Mouse (Mus musculus) kidney, adult 2 months (tissue): ENCODE results near the gene Ddx20. TPM values are rescaled to one million over a fixed set of nuclear protein-coding genes. Genes with fewer than 3 reads are reported as not detected.

ENCODE experiments used
- DNase-seq: peaks from one replicate; pipeline ENCODE4 v3.0.0; 2021
- H3K27ac ChIP-seq: fragments of 200-500 bp; 2 replicates; pipeline ENCODE4 v1.5.1; 2012; ENCODE audit warnings: low read depth, low read length, control low read depth, inconsistent platforms; ENCODE audit not compliant: insufficient read depth
- H3K27me3 ChIP-seq: fragments of 200-500 bp; replicated peaks from 2 replicates; pipeline ENCODE4 v1.6.1; 2012; ENCODE audit warnings: mild to moderate bottlenecking, moderate library complexity, low read length, inconsistent platforms; ENCODE audit not compliant: control insufficient read depth, insufficient read depth
- H3K36me3 ChIP-seq: fragments of 200-500 bp; 2 replicates; pipeline ENCODE4 v1.6.1; 2012; ENCODE audit warnings: mild to moderate bottlenecking, moderate library complexity, low read length, inconsistent platforms; ENCODE audit not compliant: control insufficient read depth, insufficient read depth
- H3K4me1 ChIP-seq: fragments of 200-500 bp; 2 replicates; pipeline ENCODE4 v1.6.1; 2011; ENCODE audit warnings: low read length; ENCODE audit not compliant: control insufficient read depth, insufficient read depth
- H3K4me3 ChIP-seq: fragments of 200-500 bp; 2 replicates; pipeline ENCODE4 v1.5.1; 2011; ENCODE audit warnings: mild to moderate bottlenecking, low read depth, low read length, control low read depth; ENCODE audit not compliant: insufficient read depth
- CTCF ChIP-seq: fragments of 200-500 bp; conservative IDR thresholded peaks from 2 replicates; pipeline ENCODE4 v1.5.1; 2011; ENCODE audit warnings: low read depth, mild to moderate bottlenecking, control low read depth, low read length, moderate library complexity, mixed read lengths; ENCODE audit not compliant: insufficient read depth, insufficient read length
- POLR2A ChIP-seq: fragments of 200-500 bp; IDR thresholded peaks from one replicate; pipeline ENCODE4 v1.6.1; 2011; ENCODE audit warnings: low read depth, low read length, control low read depth
- WGBS: fragments of 180-500 bp; shearing (Covaris S2); methylation state at CpG from one replicate; pipeline ENCODE4 v1.1.7; 2018; 5-methylcytosine and 5-hydroxymethylcytosine counted together
- polyA plus RNA-seq: library from polyadenylated mRNA; depleted of rRNA; stranded (reverse); fragments of >200 nt; gene quantifications from 2 replicates; pipeline ENCODE4 v1.2.3, GENCODE M21; 2012

Gene Ddx20
- polyA plus RNA-seq, 1 experiment = 6.5 TPM

DNA sequence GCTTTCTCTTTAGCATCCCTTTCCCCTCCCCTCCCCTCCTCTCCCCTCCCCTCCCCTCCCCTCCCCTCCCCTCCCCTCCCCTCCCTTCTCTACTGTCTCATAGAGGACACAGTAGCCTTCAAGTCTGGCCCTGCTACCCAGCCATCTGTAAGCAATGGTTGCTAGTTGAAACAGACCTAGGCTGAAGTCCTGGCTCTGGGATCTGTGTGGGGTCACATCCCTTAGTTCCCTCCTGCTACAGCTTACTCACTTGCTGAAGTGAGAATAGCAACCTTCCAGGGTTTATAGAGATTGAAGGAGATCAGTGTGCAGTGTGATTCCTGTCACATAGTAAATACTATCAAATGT lies 27.4 kb upstream of the Ddx20 start:
- no peak for DNase-seq
- Histone ChIP-seq H3K36me3 (no peaks in the 10 kb centered on the region), H3K27me3 (no peaks in the 10 kb centered on the region), H3K4me3 (no peak overlapping the region), H3K4me1 (no peaks in the 10 kb centered on the region), H3K27ac (no peak overlapping the region)
- no peak for TF ChIP-seq POLR2A
- no peak for TF ChIP-seq CTCF

DNA sequence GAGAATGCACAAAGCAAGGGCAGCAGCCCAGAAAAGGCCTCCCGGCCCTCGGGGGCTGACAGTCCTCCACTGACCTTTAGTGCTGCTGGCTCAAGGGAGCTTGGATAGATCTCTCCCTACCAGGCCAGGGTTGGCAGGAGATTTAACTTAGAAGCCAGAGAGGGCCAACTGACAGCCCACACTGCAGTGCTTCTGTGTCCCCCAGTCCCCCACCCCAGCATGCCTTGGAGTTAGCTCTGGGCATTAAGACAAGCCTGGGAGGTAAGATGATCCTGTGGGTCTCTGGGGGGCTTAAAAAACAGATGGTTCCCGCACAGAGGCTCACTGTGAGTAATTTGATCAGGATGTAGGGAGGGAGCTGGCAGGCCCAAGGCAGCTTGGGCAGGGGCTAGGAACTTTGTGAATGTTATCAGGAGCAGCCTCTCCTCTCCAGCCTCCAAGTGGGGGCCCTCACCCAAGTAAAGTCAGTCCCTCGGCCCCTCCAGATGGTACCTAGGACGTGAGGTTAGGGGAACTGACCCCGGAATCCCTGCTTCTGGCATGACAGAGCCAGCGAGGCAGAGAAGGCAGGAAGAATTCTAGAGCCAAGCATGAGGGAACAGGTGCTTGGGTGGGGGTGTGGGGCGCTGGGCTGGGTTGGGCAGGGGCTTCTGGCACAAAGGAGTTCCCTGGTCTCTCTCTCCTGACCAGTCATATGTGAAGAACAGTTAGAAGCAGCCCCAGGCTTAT lies 26.9 kb upstream of the Ddx20 start:
- no peak for DNase-seq
- Histone ChIP-seq H3K27ac (no peak overlapping the region), H3K36me3 (no peaks in the 10 kb centered on the region), H3K27me3 (no peaks in the 10 kb centered on the region), H3K4me3 (no peak overlapping the region), H3K4me1 (no peaks in the 10 kb centered on the region)
- 45% methylated on average over 8 of the region's 8 CpGs for WGBS
- TF ChIP-seq CTCF (no peak), POLR2A (no peak)

DNA sequence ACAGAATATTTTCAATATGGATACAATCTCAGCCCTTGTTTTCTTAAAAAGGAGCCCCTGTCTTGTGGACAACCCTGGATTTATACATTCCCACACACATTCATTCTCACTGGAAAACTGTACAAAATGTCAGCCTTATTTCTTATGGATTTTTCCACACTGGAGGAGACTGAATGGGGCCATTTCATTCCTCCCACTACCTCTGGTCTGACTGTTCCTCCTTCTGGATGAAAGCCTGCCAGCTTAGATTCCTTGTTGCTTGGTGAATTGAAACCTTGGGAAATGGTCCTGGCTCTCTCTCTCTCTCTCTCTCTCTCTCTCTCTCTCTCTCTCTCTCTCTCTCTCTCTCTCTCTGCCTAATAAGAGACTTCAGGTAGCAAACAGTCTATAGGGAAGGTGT lies 25.5 kb upstream of the Ddx20 start:
- H3K27me3 ChIP-seq = no peaks in the 10 kb centered on the region
- no peak overlapping the region for H3K4me3 ChIP-seq
- no peaks in the 10 kb centered on the region for H3K4me1 ChIP-seq
- H3K27ac ChIP-seq = no peak overlapping the region
- H3K36me3 ChIP-seq = no peaks in the 10 kb centered on the region
- DNase-seq = no peak
- no peak for TF ChIP-seq POLR2A

DNA sequence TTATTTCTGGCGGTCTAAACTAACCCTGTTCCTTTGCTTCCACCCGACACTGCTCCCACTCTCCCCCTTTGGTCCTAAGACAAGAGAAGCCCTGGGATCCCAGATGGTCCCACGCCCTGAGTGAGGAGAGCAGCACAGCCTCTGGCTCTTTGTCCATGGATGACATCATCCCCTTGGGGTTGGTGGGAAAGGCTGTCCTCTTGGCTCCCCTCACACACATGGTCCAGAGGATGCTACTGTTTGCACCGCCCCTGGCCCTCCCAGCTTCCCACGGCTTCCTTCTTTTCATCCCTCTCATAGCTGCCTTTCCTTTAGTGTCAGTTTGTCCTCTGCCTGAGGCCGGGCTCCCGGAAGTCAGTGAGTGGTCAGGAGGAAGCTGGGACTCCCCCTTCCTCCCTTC lies 24.4 kb upstream of the Ddx20 start:
- DNase-seq = no peak
- no peaks in the 10 kb centered on the region for H3K36me3 ChIP-seq
- H3K4me1 ChIP-seq = no peaks in the 10 kb centered on the region
- H3K27me3 ChIP-seq = no peaks in the 10 kb centered on the region
- WGBS = 70% methylated on average over 7 of the region's 7 CpGs
- H3K4me3 ChIP-seq = no peak overlapping the region
- no peak overlapping the region for H3K27ac ChIP-seq
- no peak for TF ChIP-seq CTCF
- no peak for TF ChIP-seq POLR2A

DNA sequence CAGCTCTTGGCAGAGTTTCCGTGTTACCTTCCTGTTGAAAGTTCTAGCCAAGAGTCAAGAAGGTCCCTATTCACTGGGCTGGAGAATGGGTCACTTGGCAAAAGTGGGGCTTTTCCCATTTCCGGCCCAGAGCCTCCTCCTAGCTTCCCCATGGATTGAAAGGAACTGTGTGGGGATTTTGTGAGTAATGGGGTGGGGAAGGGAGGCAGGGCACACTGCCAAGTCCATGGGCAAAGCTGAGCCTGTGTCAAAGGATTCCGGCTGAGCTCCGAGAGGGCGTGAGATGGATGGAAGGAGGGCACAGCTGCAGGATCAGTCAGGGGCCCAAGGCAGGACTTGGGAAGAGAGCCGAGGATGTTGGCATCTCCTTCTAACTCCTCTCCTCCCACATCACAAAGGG lies 22.9 kb upstream of the Ddx20 start:
- TF ChIP-seq POLR2A (no peak), CTCF (no peak)
- 64% methylated on average over 6 of the region's 6 CpGs for WGBS
- Histone ChIP-seq H3K27me3 (no peaks in the 10 kb centered on the region), H3K36me3 (no peaks in the 10 kb centered on the region), H3K27ac (no peak overlapping the region), H3K4me1 (no peaks in the 10 kb centered on the region), H3K4me3 (no peak overlapping the region)
- peak; percentile 28 for DNase-seq

DNA sequence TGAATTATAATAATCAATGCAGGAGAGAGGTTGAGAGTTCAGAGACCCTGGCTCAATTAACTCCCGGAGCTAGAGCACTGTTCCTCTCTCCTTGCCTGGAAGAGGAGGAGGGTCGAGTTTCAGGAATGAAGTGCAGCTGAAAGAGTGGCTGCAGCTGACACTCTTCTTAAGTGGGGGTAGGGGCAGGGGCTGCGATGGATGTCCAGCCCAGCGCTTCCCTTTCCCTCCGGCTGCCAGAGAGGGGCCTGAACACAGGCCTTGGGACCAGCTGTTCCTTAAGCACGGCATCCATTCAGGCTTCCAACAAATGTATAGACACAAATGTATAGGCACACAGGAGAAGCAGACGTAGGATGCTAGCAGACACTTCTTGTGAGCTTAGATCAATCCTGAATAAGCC lies 20.2 kb upstream of the Ddx20 start:
- WGBS = 68% methylated on average over 7 of the region's 7 CpGs
- TF ChIP-seq POLR2A = no peak
- Histone ChIP-seq H3K36me3 (no peaks in the 10 kb centered on the region), H3K27me3 (no peaks in the 10 kb centered on the region), H3K27ac (no peak overlapping the region), H3K4me1 (no peaks in the 10 kb centered on the region), H3K4me3 (no peak overlapping the region)
- no peak for DNase-seq

DNA sequence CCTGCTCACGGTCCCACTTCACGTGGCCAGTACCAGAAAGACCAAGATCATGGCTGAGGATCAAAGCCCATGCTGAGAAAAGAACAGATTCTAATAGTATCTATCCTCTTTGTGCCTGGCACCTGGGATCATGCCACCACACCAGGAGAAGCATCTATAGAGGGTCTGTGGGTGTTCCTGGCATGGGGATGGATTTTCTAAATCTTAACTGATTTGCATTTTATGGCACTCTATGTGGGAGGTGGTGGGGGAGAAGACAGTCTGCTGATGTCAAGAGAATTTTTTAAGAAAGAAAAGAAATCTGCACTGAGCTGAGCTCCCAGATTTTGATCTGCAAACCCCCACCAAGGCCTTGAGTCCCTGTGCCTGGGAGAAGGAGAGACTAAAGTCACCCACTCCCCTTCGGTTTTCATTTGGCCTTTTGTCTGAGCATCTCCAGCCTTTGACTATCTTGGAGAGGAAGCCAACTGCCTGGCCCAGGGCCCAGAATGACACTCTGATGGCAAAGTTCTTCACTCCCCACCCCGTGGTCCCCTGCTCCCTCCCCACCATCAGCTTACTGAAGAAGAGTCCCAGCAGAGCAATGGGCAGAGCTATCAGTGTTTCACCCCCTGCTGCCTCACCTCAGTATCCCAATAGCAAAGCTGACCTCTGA lies 19.1 kb upstream of the Ddx20 start:
- no peak for TF ChIP-seq POLR2A
- TF ChIP-seq CTCF = no peak
- no peaks in the 10 kb centered on the region for H3K36me3 ChIP-seq
- no peak overlapping the region for H3K4me3 ChIP-seq
- WGBS = 57% methylated on average over 4 of the region's 4 CpGs
- H3K4me1 ChIP-seq = no peaks in the 10 kb centered on the region
- no peaks in the 10 kb centered on the region for H3K27me3 ChIP-seq
- DNase-seq = no peak
- H3K27ac ChIP-seq = no peak overlapping the region
